Mouse (Mus musculus): Measurements from ENCODE around the gene Mfsd12. TPM values are rescaled to one million over a fixed set of nuclear protein-coding genes. Genes with fewer than 3 reads are reported as not detected.

Gene Mfsd12
- polyA plus RNA-seq, 1 experiment: 21.7 TPM

DNA sequence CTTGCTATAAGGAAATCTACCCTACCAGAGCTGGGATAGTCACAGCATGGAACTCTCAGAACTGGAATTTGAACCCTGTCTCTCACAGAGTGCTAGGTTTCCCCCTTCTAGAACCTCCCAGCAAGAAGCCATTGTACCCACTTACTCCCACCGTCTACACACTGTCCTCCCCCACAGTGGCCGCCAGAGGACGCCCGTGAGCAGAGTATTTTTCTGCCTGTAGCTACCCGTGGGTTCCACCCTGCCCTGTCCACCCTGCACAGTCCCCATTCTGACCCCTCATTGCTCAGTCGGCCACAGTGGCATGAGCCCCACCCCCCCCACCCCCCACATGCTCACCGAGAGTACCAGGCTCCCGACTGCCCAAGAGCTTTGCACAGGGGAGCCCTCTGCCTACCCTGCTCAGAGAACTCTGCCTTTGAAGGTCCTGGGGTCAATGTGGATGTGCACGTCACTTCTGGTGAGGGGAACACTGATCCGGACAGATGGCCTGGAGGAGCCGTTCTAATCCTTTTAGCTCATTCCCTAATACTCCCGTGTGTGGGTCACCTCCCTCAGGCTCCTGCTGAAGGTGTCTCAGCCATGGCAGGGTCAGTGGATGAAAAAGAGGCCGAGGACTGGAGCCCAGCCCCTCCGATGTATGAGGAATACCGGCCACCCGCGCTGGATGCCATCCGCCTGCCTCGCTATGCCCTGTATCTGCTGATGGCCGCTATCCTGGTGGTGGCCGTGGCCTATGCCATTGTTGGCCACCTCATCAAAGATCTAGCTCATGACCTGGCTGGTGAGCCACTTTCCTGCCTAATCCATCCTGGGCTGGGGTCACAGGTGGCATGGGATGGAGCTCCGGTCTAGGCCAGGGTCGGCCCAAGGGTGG is 32.7 kb downstream of the Mfsd12 start:
- Histone ChIP-seq H3K27me3 (ENCODE audit: control insufficient read depth, insufficient read depth, insufficient read length) (no peaks in the 10 kb centered on the region), H3K4me2 (ENCODE audit: low read depth) (no peak overlapping the region), H3K36me3 (ENCODE audit: control insufficient read depth, insufficient read depth) (peaks cover 17% of the 10 kb centered on the region), H3K79me2 (ENCODE audit: control insufficient read depth, insufficient read depth) (peaks cover 9% of the 10 kb centered on the region), H3ac (ENCODE audit: control insufficient read depth, insufficient read length) (no peak overlapping the region), H3K4me3 (no peak overlapping the region)
- TF ChIP-seq SRF (IDR thresholded peaks at IDR 0.05; ENCODE audit: control insufficient read depth, insufficient read length, low read depth): no peak
- TF ChIP-seq POLR2AphosphoS2 (IDR thresholded peaks at IDR 0.05; ENCODE audit: insufficient read length, low read depth): peak; percentile 23

DNA sequence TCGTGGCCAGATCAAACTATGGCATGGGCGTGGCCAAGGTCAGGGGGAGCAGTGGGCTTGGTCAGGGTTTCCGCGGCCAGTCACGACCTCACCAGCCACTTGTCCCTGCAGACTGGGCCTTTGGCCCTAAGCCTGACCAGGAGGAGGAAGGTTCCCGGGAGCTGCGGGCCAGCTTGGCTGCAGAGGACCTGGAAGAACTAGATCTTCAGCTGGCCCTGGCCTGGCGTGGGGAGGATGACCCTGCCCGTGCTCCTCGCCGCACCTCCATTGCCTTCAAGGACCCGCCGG is 33.3 kb downstream of the Mfsd12 start:
- Histone ChIP-seq H3ac (ENCODE audit: control insufficient read depth, insufficient read length) (no peak overlapping the region), H3K4me2 (ENCODE audit: low read depth) (no peak overlapping the region), H3K79me2 (ENCODE audit: control insufficient read depth, insufficient read depth) (peaks cover 3% of the 10 kb centered on the region), H3K4me3 (no peak overlapping the region), H3K36me3 (ENCODE audit: control insufficient read depth, insufficient read depth) (peaks cover 17% of the 10 kb centered on the region), H3K27me3 (ENCODE audit: control insufficient read depth, insufficient read depth, insufficient read length) (no peaks in the 10 kb centered on the region)
- TF ChIP-seq POLR2AphosphoS2 (IDR thresholded peaks at IDR 0.05; ENCODE audit: insufficient read length, low read depth) (no peak), USF1 (IDR thresholded peaks at IDR 0.05; ENCODE audit: low read depth) (no peak), MAX (IDR thresholded peaks at IDR 0.05; ENCODE audit: low read depth) (no peak)

DNA sequence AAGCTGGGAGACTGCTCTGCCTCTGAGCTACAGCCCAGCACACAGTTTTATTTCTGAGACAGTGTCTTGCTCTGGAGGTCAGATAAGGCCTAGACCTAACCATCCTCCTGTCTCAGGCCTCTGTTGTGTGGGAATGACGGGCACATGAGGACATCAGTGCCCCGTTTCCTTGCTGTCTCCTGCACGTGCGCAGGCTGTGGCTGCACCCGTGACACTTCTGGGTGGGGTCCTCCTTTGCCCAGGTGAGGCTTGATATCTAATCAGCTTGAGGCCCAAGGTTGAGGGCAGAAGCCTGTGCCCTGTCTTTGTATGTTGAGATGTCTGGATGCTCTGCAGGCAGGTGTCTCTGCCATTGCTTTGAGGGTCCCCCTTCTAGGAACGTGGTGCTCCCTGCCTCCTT is 35.0 kb downstream of the Mfsd12 start:
- no peaks in the 10 kb centered on the region for H3K79me2 ChIP-seq (ENCODE audit: control insufficient read depth, insufficient read depth)
- H3K4me3 ChIP-seq: no peak overlapping the region
- H3K4me2 ChIP-seq (ENCODE audit: low read depth): no peak overlapping the region
- peaks cover 8% of the 10 kb centered on the region for H3K36me3 ChIP-seq (ENCODE audit: control insufficient read depth, insufficient read depth)
- TF ChIP-seq POLR2AphosphoS2 (IDR thresholded peaks at IDR 0.05; ENCODE audit: insufficient read length, low read depth) (peak; percentile 68), REST (IDR thresholded peaks at IDR 0.05; ENCODE audit: insufficient read depth, insufficient read length) (no peak), MYOD1 (IDR thresholded peaks at IDR 0.05; ENCODE audit: control insufficient read depth in 1 of 3, insufficient read length in 2 of 3, low read depth in 2 of 3) (no peak), POLR2A (IDR thresholded peaks at IDR 0.05; ENCODE audit: insufficient read length, low read depth) (no peak)
- H3K27me3 ChIP-seq (ENCODE audit: control insufficient read depth, insufficient read depth, insufficient read length): no peaks in the 10 kb centered on the region
- H3ac ChIP-seq (ENCODE audit: control insufficient read depth, insufficient read length): no peak overlapping the region

DNA sequence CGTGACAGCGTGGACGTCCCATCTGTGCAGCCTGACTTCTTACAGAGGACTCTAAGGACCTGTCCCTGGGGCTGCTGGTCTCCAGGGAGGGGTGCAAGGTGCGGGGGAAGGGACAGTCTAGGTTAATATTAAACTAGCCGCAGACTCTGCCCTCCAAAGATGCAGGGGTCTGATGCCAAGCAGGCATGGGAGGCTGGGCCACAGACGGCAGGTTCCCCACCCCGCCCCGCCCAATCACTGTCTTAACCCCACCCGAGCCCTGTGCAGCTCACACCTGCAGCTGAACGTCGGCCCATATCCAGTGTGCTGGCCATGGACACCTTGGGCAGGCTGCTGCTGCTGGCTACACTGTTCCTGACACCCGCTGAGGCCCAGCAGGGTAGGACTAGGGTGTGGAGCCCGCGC is 35.5 kb downstream of the Mfsd12 start, which contains the start of gene Smim24:
Gene Smim24 (plus strand): TSS at position 271 of the 405 bp plus-strand sequence.
- no peak within 1 kb of the TSS for H3ac ChIP-seq (ENCODE audit: control insufficient read depth, insufficient read length)
- H3K4me2 ChIP-seq (ENCODE audit: low read depth): no peak within 1 kb of the TSS
- H3K27me3 ChIP-seq (ENCODE audit: control insufficient read depth, insufficient read depth, insufficient read length): no peaks in the 10 kb centered on the region
- peaks cover 8% of the 10 kb centered on the region for H3K36me3 ChIP-seq (ENCODE audit: control insufficient read depth, insufficient read depth)
- no peaks in the 10 kb centered on the region for H3K79me2 ChIP-seq (ENCODE audit: control insufficient read depth, insufficient read depth)
- TF ChIP-seq TCF3 (IDR thresholded peaks at IDR 0.05; ENCODE audit: insufficient read length, low read depth): no peak
- TF ChIP-seq POLR2A (IDR thresholded peaks at IDR 0.05; ENCODE audit: insufficient read length, low read depth): peak; percentile 25
- TF ChIP-seq POLR2AphosphoS2 (IDR thresholded peaks at IDR 0.05; ENCODE audit: insufficient read length, low read depth): peak; percentile 78
- H3K4me3 ChIP-seq: no peak within 1 kb of the TSS

DNA sequence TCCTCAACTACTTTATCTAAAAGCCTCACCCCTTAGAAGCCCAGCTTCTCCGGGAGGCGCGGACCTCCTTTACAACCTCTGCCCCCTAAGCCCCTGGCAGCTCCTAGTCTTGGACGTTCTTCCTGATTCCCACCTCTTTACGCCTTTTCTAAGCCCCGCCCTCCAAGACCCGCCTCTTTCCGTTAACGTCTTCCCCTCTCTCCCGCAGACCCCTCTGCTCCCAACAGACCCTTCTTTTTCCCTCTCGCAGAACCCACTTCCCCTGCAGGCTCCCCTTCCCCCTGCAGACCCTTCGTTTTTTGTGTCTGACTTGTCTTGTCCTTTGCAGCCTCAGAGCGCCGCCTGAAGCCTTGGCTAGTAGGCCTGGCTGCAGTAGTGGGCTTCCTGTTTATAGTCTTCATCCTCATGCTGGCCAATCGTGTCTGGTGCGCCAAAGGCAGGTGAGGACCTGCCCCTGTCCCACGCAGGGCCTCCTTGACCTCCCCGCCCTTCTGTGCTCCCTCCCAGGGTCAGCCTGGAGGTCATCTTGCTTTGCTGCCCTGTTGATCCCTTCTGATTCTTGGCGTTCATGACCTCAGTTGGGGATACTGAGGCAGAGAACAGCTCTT is 36.3 kb downstream of the Mfsd12 start:
- peaks cover 13% of the 10 kb centered on the region for H3K36me3 ChIP-seq (ENCODE audit: control insufficient read depth, insufficient read depth)
- TF ChIP-seq POLR2A (IDR thresholded peaks at IDR 0.05; ENCODE audit: insufficient read length, low read depth): peak; percentile 10
- TF ChIP-seq POLR2AphosphoS2 (IDR thresholded peaks at IDR 0.05; ENCODE audit: insufficient read length, low read depth): peak; percentile 68
- no peak for TF ChIP-seq TCF12 (IDR thresholded peaks at IDR 0.05; ENCODE audit: insufficient read depth, poor library complexity, severe bottlenecking)
- H3K4me3 ChIP-seq: no peak overlapping the region
- no peak overlapping the region for H3ac ChIP-seq (ENCODE audit: control insufficient read depth, insufficient read length)
- no peaks in the 10 kb centered on the region for H3K27me3 ChIP-seq (ENCODE audit: control insufficient read depth, insufficient read depth, insufficient read length)
- H3K79me2 ChIP-seq (ENCODE audit: control insufficient read depth, insufficient read depth): no peaks in the 10 kb centered on the region
- no peak overlapping the region for H3K4me2 ChIP-seq (ENCODE audit: low read depth)

DNA sequence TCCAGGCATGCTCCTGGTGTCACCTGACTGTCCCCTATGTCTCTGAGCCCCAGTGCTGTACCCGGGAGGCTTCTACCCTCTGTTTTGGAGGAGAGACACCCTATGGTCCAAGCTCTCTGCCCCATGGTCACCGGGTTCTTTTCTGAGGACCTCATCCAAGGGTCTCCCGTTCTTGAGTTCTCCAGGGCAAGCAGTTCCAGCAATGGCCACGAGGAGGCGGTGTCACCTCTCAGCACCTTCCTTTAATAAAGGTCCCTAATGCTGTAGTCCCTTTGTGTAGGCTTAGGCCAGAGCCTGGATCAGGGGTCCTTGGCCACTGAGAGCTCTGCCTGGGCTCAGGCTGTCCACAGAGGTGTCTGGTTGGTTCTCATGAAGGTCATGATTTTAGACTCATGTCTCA is 37.8 kb downstream of the Mfsd12 start:
- Histone ChIP-seq H3K4me3 (no peak overlapping the region), H3K36me3 (ENCODE audit: control insufficient read depth, insufficient read depth) (peaks cover 7% of the 10 kb centered on the region), H3K4me2 (ENCODE audit: low read depth) (no peak overlapping the region), H3K27me3 (ENCODE audit: control insufficient read depth, insufficient read depth, insufficient read length) (no peaks in the 10 kb centered on the region), H3K79me2 (ENCODE audit: control insufficient read depth, insufficient read depth) (no peaks in the 10 kb centered on the region), H3ac (ENCODE audit: control insufficient read depth, insufficient read length) (no peak overlapping the region)
- TF ChIP-seq POLR2AphosphoS2 (IDR thresholded peaks at IDR 0.05; ENCODE audit: insufficient read length, low read depth) (no peak), MYOG (IDR thresholded peaks at IDR 0.05; ENCODE audit: control insufficient read depth in 1 of 3, insufficient read depth in 1 of 3, insufficient read length in 2 of 3, low read depth in 2 of 3) (no peak), MYOD1 (IDR thresholded peaks at IDR 0.05; ENCODE audit: control insufficient read depth in 1 of 3, insufficient read length in 2 of 3, low read depth in 2 of 3) (no peak), E2F4 (IDR thresholded peaks at IDR 0.05; ENCODE audit: insufficient read depth) (no peak), MAX (IDR thresholded peaks at IDR 0.05; ENCODE audit: low read depth) (no peak), SRF (IDR thresholded peaks at IDR 0.05; ENCODE audit: control insufficient read depth, insufficient read length, low read depth) (no peak), TCF12 (IDR thresholded peaks at IDR 0.05; ENCODE audit: insufficient read depth, poor library complexity, severe bottlenecking) (no peak), USF1 (IDR thresholded peaks at IDR 0.05; ENCODE audit: low read depth) (no peak), TCF3 (IDR thresholded peaks at IDR 0.05; ENCODE audit: insufficient read length, low read depth) (no peak), REST (IDR thresholded peaks at IDR 0.05; ENCODE audit: insufficient read depth, insufficient read length) (no peak), POLR2A (IDR thresholded peaks at IDR 0.05; ENCODE audit: insufficient read length, low read depth) (no peak), CEBPB (IDR thresholded peaks at IDR 0.05; ENCODE audit: insufficient read depth, poor library complexity, severe bottlenecking) (no peak)
